Mouse (Mus musculus) cortical plate, adult 2 months (tissue): ENCODE measurements around the gene Bloc1s6. TPM values are rescaled to one million over a fixed set of nuclear protein-coding genes. Genes with fewer than 3 reads are reported as not detected.
A peak's percentile ranks its signal among the peaks of the same experiment; 100 is the strongest.

Experiments used
- H3K27ac ChIP-seq: fragments of 200-500 bp; 2 replicates; pipeline ENCODE4 v1.5.1; 2012; ENCODE audit warnings: low read length, control low read depth, inconsistent platforms; ENCODE audit not compliant: insufficient read depth
- H3K4me1 ChIP-seq: fragments of 200-500 bp; 2 replicates; pipeline ENCODE4 v1.6.1; 2011; ENCODE audit warnings: low read length; ENCODE audit not compliant: control insufficient read depth, insufficient read depth
- H3K4me3 ChIP-seq: fragments of 200-500 bp; 2 replicates; pipeline ENCODE4 v1.5.1; 2011; ENCODE audit warnings: mild to moderate bottlenecking, low read length, control low read depth; ENCODE audit not compliant: insufficient read depth
- CTCF ChIP-seq: fragments of 200-500 bp; IDR thresholded peaks from 2 replicates; pipeline ENCODE4 v1.5.1; 2011; ENCODE audit warnings: mild to moderate bottlenecking, control low read depth, low read length; ENCODE audit not compliant: insufficient read depth; ENCODE audit errors: extremely low read depth
- POLR2A ChIP-seq: fragments of 200-500 bp; IDR thresholded peaks from 2 replicates; pipeline ENCODE4 v1.6.1; 2011; ENCODE audit warnings: mild to moderate bottlenecking, low read length, control low read depth; ENCODE audit not compliant: insufficient read depth; ENCODE audit errors: extremely low read depth
- polyA plus RNA-seq: library from polyadenylated mRNA; depleted of rRNA; stranded (reverse); fragments of >200 nt; gene quantifications from 2 replicates; pipeline ENCODE4 v1.2.3, GENCODE M21; 2012; rRNA removed

Bloc1s6 gene
- 35.9 and 36.7 TPM in 2 replicates for polyA plus RNA-seq

DNA sequence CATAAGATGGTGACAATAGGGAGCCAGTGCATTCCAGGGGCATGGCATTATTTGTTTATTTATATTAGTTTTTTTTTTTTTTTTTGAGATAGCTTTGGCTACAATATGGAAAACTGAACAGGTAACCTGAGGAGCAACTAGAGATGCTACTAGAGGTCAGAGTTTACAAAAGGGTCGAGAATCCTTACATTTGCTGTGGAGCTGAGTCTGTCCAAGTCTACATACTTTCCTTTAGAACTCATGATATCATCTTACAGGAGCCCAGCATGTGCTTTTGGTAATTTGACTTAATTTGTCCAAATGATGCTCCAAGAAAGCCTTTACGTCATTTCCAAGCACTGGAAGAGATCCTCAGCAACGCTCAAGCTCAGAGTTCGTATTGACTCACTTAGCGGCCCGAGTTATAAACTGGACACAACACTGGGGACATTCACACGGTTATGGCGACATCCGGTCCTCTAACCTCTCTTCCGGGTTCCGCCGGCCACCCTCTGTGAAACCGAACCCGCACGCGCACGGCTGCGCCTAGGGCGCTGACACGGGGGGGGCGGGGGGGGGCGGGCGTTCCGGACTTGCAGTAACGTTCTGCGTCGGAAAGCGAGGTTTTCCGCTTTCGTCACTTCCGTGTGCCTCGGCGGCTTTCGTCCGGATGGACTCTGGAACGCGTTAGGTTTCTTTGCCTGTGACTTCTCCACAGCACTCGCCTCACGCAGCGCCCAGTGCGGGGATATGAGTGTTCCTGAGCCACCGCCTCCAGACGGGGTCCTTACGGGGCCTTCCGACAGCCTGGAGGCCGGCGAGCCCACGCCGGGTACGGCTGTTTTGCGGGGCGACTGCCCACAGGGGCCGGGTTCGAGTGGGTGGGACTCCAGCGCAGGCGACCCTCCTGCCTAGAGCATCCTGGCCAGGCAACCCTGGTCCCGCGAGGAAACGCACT lies at the start of gene Bloc1s6:
Gene Bloc1s6 (plus strand): TSS at position 610 of the 937 bp plus-strand sequence.
- TF ChIP-seq CTCF (no peak), POLR2A (peak; percentile 93)
- H3K27ac ChIP-seq = peak within 1 kb of the TSS; percentile 88
- H3K4me1 ChIP-seq = peaks cover 5% of the 10 kb centered on the region
- H3K4me3 ChIP-seq = peak within 1 kb of the TSS; percentile 95

DNA sequence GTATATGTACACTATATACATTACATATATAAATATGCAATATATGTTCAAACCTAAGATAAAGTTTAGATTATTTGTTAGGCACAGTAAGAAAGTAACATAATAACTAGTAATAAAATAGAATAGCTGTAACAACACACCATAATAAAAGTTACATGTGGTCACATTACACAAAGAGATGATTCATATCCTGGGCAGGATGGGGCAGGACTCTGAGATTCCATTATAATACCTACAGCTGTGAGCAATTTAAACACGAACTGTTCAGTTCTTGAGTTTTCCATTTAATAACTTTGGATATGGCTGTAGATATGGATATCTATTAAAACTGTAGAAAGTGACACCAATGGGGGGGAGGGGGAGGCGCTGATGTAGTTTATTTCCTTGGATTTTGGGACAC lies 40.8 kb upstream of the Bloc1s6 start:
- peaks cover 6% of the 10 kb centered on the region for H3K4me1 ChIP-seq
- TF ChIP-seq POLR2A (no peak), CTCF (no peak)
- H3K27ac ChIP-seq = no peak overlapping the region
- H3K4me3 ChIP-seq = no peak overlapping the region

DNA sequence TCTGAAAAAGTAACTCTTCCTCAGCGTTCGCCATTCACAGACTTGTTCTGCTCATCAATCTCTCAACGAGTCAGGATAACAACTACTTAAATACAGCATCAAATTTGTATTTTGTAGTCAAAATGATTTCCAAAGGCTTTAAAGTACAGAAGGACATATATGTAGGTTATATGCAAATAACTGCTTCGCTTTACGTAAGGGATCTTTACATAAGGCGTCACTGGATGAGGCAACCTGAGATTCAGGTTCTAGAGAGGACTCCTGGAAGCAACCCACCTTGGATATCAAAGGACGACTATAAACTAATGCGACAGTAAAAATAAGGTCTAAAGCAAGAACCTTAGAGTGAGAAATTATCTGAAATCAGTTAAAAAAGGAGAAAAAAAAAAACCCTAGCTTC lies 37.3 kb upstream of the Bloc1s6 start:
- H3K27ac ChIP-seq = peak overlapping the region; percentile 40; the same call in 1 of the 2 replicates
- TF ChIP-seq CTCF (no peak), POLR2A (no peak)
- peak overlapping the region; percentile 98; the same call in 1 of the 2 replicates for H3K4me3 ChIP-seq
- peaks cover 6% of the 10 kb centered on the region for H3K4me1 ChIP-seq

DNA sequence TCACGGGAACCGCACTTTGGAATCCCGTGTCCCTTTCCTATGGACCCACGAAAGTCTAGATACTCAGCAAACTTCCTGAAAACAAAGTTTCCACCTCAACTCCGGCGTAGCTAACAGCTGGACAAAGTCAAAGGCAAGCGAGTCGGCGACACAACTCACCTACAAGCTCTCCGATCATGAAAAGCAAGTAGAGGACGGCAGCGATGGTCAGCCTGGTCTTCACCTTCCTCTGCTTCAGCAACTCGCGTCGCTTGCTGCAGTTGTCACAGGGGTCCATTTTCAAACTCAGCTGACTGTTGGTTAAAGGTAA lies 36.5 kb upstream of the Bloc1s6 start:
- H3K4me1 ChIP-seq = peaks cover 6% of the 10 kb centered on the region
- TF ChIP-seq CTCF = no peak
- no peak for TF ChIP-seq POLR2A
- no peak overlapping the region for H3K27ac ChIP-seq
- peak overlapping the region; percentile 98 for H3K4me3 ChIP-seq

DNA sequence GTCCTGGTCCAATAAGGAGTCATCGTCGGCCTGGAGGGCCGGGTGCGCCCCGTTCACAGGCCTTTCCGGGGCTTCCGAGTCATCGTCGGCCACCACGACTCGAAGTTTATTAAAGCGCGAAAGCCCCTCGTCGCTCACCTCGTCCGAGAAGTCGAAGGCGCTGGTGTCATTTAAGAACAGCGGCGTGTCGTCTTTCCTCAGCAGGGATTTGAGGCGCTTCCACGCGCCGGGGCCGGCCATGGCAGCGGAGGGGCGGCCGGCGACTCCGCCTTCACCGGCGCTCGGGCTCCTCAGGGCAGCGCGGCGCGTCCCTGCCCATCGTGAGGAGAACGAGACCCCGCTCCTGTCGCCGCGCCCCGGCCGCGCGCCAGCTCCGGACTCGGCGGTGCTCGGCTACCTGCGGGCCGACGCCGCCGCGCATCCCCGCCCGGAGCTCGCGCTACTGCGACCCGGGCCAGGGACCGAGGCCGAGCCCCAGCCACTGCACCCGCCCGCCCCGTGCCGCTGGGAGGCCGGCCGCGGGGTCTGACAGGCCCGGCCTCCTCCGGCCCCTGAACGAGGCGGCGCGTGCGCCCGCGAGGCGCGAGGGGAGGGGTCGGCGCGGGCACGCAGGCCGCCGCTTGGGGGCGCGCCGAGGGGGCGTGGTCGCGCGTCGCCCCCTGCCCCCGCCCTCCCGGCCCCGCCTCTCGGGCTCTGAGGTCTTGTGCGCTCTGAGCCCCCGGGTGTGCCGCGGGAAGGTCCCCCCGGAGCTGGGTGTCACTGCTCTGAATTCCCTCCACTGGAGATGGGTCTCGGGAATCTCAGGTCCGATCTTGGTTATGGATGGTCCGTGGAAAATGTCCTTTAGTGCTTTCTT lies 35.9 kb upstream of the Bloc1s6 start, which contains the start of gene Slc30a4:
Gene Slc30a4 (minus strand): TSS at position 483 of the 856 bp plus-strand sequence.
- Histone ChIP-seq H3K4me1 (peaks cover 6% of the 10 kb centered on the region), H3K4me3 (peak within 1 kb of the TSS; percentile 98), H3K27ac (0 out of 2 replicates have a peak within 1 kb of the TSS, but pooled peaks have one; percentile 58)
- TF ChIP-seq CTCF (no peak), POLR2A (no peak; the same call in 1 of the 2 replicates)

DNA sequence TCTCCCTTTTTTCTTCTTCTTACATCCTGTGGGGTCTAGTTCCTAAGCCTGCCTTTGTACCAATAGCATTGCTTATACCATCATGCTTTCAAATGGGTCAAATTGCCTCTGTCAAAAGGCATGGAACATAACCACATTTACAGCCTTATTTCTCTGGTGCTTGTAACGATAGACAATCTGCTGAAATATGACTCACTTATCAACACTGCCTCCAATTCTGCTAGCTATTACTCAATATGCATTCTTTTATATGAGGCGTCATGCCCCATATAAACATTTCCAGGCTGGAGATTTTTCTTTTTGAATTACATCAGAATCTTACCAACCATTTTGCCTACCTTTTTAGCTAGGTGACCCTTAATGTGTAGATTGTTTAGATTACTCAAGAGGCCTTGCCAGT lies 33.7 kb upstream of the Bloc1s6 start:
- TF ChIP-seq POLR2A = no peak
- no peak for TF ChIP-seq CTCF
- Histone ChIP-seq H3K4me3 (no peak overlapping the region), H3K4me1 (peaks cover 4% of the 10 kb centered on the region), H3K27ac (no peak overlapping the region)

DNA sequence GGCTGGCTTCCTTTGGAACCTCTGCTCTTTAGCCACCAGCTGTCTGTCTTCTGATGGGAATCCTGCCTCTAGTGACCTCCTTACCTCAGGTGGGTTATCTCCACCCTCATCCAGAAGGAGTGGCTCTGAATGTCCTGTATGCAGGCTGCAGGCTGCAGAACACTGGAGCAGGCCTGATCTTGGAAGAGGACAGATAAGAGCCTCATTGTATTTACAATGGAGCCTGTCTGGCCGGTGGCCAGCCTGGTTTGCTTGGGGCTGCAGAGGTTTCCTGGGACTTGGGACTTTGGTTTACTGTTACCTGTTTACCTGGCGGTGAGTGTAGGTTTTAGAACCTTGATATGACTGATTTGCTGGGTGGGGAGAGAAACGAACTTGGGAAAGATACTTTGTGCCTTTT lies 30.2 kb upstream of the Bloc1s6 start:
- TF ChIP-seq CTCF (no peak), POLR2A (no peak)
- Histone ChIP-seq H3K27ac (no peak overlapping the region), H3K4me3 (no peak overlapping the region)

DNA sequence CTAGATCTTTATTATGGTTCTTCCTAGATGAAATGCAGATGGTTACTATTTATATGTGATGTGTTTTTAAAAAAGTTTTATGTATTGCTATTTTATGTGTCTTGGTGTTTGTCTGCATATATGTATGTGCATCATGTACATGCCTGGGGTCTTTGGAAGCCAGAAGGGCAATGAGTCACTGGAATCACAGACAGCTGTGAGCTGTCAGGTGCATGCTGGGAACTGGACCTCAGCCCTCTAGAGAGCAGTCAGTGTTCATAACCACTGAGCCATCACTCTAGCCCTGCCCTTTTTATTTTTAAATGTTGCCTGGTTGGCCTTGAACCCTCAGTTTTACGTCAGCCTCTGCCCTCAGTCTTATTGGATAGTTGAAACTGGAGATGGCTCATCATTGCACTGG lies 29.1 kb upstream of the Bloc1s6 start:
- Histone ChIP-seq H3K4me1 (no peaks in the 10 kb centered on the region), H3K27ac (no peak overlapping the region), H3K4me3 (no peak overlapping the region)
- TF ChIP-seq CTCF (no peak), POLR2A (no peak)

More for the DNA sequence above, 30.2 kb upstream of the Bloc1s6 start:
- H3K4me1 ChIP-seq = no peaks in the 10 kb centered on the region

DNA sequence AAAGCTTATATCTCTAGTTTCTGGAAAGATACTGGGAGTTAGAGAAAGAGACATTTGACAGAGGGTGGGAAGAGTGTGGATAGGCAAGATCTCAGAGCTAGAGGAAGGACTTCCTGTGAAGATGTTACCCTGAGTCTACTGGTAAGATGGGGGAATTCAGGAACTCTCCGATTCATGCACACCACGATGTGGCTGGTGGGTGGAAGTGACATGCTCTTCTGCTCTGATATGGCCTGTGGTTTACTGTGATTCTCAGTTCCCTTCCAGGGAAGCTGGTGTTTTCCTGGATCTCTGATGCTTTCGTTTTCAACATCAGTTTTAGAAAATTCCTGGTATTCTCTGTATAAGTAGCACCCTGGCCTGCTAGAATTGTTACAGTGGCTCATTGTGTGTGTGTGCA lies 26.4 kb upstream of the Bloc1s6 start:
- no peak for TF ChIP-seq CTCF
- no peak for TF ChIP-seq POLR2A
- H3K27ac ChIP-seq = no peak overlapping the region
- no peaks in the 10 kb centered on the region for H3K4me1 ChIP-seq
- no peak overlapping the region for H3K4me3 ChIP-seq

DNA sequence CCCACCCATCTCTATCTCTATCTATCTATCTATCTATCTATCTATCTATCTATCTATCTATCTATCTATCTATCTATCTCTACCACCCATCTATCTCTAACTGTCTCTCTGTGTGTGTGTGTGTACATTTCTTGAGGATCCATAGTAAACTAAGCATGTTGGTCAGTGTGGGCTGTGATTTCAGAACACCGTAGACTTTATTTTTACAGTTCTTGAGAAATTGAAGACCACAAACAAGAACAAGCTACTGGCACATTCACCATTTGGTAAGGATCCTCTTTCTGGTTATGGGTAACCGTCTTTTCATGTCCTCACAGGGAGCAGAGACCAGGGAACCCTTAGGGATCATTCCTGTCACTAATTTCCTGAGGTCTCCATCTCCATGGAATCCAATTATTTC lies 25.5 kb upstream of the Bloc1s6 start:
- H3K4me3 ChIP-seq = no peak overlapping the region
- H3K4me1 ChIP-seq = no peaks in the 10 kb centered on the region
- H3K27ac ChIP-seq = no peak overlapping the region
- TF ChIP-seq POLR2A (no peak), CTCF (no peak)
